ENCODE assay signal across 24 mouse cellular contexts in genomic region chr3:53353282-53353681, GRCm38 (mm10).
A peak's percentile ranks its signal among the peaks of the same experiment; 100 is the strongest.
DNase-seq lines count a peak whose midpoint lies in the region; ATAC-seq and TF ChIP-seq lines count a peak whose summit lies in the region.
"Had no signal": no experiment of that assay in that cellular context is flagged by ENCODE, and none has a peak within 500 bp of the region (broad histone marks: within the 10 kb centered on the region; RNA-seq: fewer than 3 reads in every experiment).

No protein-coding gene starts in this region.

- 56% methylated on average over 7 of the region's 7 CpGs for WGBS in kidney, postnatal 0 days
- 35% methylated on average over 7 of the region's 7 CpGs for WGBS in embryonic facial prominence, embryonic 15.5 days
- WGBS in limb, embryonic 14.5 days: 30% methylated on average over 7 of the region's 7 CpGs

- no peaks in the 10 kb centered on the region for H3K27me3 ChIP-seq in kidney, postnatal 0 days (ENCODE audit: insufficient read depth, low read length)
- peaks cover 8% of the 10 kb centered on the region; the same call in 1 of the 2 replicates for H3K27me3 ChIP-seq in embryonic facial prominence, embryonic 15.5 days
- no peaks in the 10 kb centered on the region for H3K27me3 ChIP-seq in limb, embryonic 14.5 days (ENCODE audit: control insufficient read depth, insufficient read depth, low read length)
- H3K27me3 ChIP-seq: heart, embryonic 12.5 days; intestine, embryonic 15.5 days; midbrain, embryonic 15.5 days had no signal

- H3K27ac ChIP-seq in kidney, postnatal 0 days: peak overlapping the region; percentile 43
- peak overlapping the region; percentile 70 for H3K27ac ChIP-seq in embryonic facial prominence, embryonic 15.5 days (replicated peaks)
- no peak overlapping the region for H3K27ac ChIP-seq in limb, embryonic 14.5 days (replicated peaks; ENCODE audit: low read depth, low read length)
- no peak overlapping the region for H3K27ac ChIP-seq in gastrocnemius, adult 2 months
- H3K27ac ChIP-seq: heart, adult 2 months; hindbrain, embryonic 10.5 days; intestine, embryonic 15.5 days; liver, embryonic 14.5 days; midbrain, embryonic 10.5 days; midbrain, embryonic 15.5 days had no signal

- no peak overlapping the region for H3K4me2 ChIP-seq in kidney, postnatal 0 days (ENCODE audit: low read length)
- H3K4me2 ChIP-seq in embryonic facial prominence, embryonic 15.5 days (replicated peaks): no peak overlapping the region
- no peak overlapping the region for H3K4me2 ChIP-seq in limb, embryonic 14.5 days (replicated peaks; ENCODE audit: low read depth, low read length, severe bottlenecking)
- H3K4me2 ChIP-seq: heart, embryonic 12.5 days; intestine, embryonic 15.5 days; midbrain, embryonic 15.5 days had no signal

- no peak for TF ChIP-seq POLR2A in limb, embryonic 14.5 days (IDR thresholded peaks at IDR 0.05; ENCODE audit: borderline replicate concordance, extremely low read depth, insufficient read depth, insufficient read length)

- H3K9me3 ChIP-seq in kidney, postnatal 0 days (replicated peaks; ENCODE audit: low read length): 0 out of 2 replicates have a peak, but pooled peaks cover 5% of the 10 kb centered on the region
- H3K9me3 ChIP-seq in embryonic facial prominence, embryonic 15.5 days (replicated peaks): 0 out of 2 replicates have a peak, but pooled peaks cover 4% of the 10 kb centered on the region
- H3K9me3 ChIP-seq in limb, embryonic 14.5 days (ENCODE audit: control insufficient read depth, low read length): peaks cover 6% of the 10 kb centered on the region
- H3K9me3 ChIP-seq: hindbrain, embryonic 10.5 days; intestine, embryonic 15.5 days; midbrain, embryonic 10.5 days; midbrain, embryonic 15.5 days had no signal

- no peak overlapping the region for H3K9ac ChIP-seq in kidney, postnatal 0 days (ENCODE audit: low read depth, low read length)
- H3K9ac ChIP-seq in embryonic facial prominence, embryonic 15.5 days: no peak overlapping the region
- H3K9ac ChIP-seq in limb, embryonic 14.5 days (ENCODE audit: low read depth, low read length, severe bottlenecking): no peak overlapping the region
- H3K9ac ChIP-seq: heart, embryonic 12.5 days; intestine, embryonic 15.5 days; liver, embryonic 14.5 days; midbrain, embryonic 15.5 days had no signal

- ATAC-seq in frontal cortex, adult (ENCODE audit: low TSS enrichment): peak; percentile 34; the same call in 1 of the 2 replicates
- ATAC-seq in kidney, postnatal 0 days (replicated peaks; ENCODE audit: low FRiP score, low read depth): no peak
- ATAC-seq in embryonic facial prominence, embryonic 15.5 days (ENCODE audit: insufficient number of reproducible peaks, low FRiP score, low TSS enrichment, low read depth): peak; percentile 65
- ATAC-seq in limb, embryonic 14.5 days (ENCODE audit: low FRiP score, low read depth): peak; percentile 63
- ATAC-seq: forebrain, embryonic 14.5 days; intestine, embryonic 15.5 days; midbrain, embryonic 15.5 days had no signal

- H3K36me3 ChIP-seq in kidney, postnatal 0 days (ENCODE audit: insufficient read depth, low read length): no peaks in the 10 kb centered on the region
- H3K36me3 ChIP-seq in embryonic facial prominence, embryonic 15.5 days: no peaks in the 10 kb centered on the region
- H3K36me3 ChIP-seq in limb, embryonic 14.5 days (ENCODE audit: control insufficient read depth, insufficient read depth, low read length): no peaks in the 10 kb centered on the region
- H3K36me3 ChIP-seq: G1E; heart, embryonic 12.5 days; hindbrain, embryonic 10.5 days; intestine, embryonic 15.5 days; midbrain, embryonic 10.5 days; midbrain, embryonic 15.5 days had no signal

- H3K4me1 ChIP-seq in kidney, postnatal 0 days (replicated peaks; ENCODE audit: insufficient read depth, low read length): no peaks in the 10 kb centered on the region
- H3K4me1 ChIP-seq in embryonic facial prominence, embryonic 15.5 days: peaks cover 12% of the 10 kb centered on the region
- peaks cover 8% of the 10 kb centered on the region for H3K4me1 ChIP-seq in limb, embryonic 14.5 days (ENCODE audit: control insufficient read depth, insufficient read depth, low read length)
- H3K4me1 ChIP-seq: heart, embryonic 12.5 days; hindbrain, embryonic 10.5 days; intestine, embryonic 15.5 days; midbrain, embryonic 10.5 days; midbrain, embryonic 15.5 days had no signal

- DNase-seq in frontal cortex, postnatal 25 days (ENCODE audit: low spot score in 2 of 2): no peak
- DNase-seq in kidney, postnatal 0 days (ENCODE audit: low spot score): no peak
- DNase-seq in kidney, postnatal 10 days: no peak
- DNase-seq in limb, embryonic 14.5 days (ENCODE audit: low spot score): no peak
- DNase-seq in gastrocnemius, adult 2 months: no peak
- DNase-seq: adrenal gland, postnatal 25 days; cerebellum, adult 11-12 months; cerebellum, adult 9-11 months; heart, adult 2 months; layer of hippocampus, adult 9-11 months; liver; lung, adult 2 months; thymus, postnatal 4 days had no signal

- H3K4me3 ChIP-seq in kidney, postnatal 0 days (replicated peaks; ENCODE audit: low read depth, low read length): no peak overlapping the region
- H3K4me3 ChIP-seq in embryonic facial prominence, embryonic 15.5 days (replicated peaks): no peak overlapping the region
- no peak overlapping the region for H3K4me3 ChIP-seq in limb, embryonic 14.5 days (replicated peaks; ENCODE audit: low read length)
- no peak overlapping the region for H3K4me3 ChIP-seq in gastrocnemius, adult 2 months
- H3K4me3 ChIP-seq: heart, adult 2 months; heart, embryonic 12.5 days; hindbrain, embryonic 10.5 days; intestine, embryonic 15.5 days; midbrain, embryonic 10.5 days; midbrain, embryonic 15.5 days; myocyte had no signal

- intact Hi-C loops in gastrocnemius, adult 2 months (cut with DNase I): no loop called here

- TF ChIP-seq CTCF in kidney, postnatal 0 days (IDR thresholded peaks at IDR 0.05; ENCODE audit: low read depth): no peak
- TF ChIP-seq CTCF in gastrocnemius, adult 2 months (IDR thresholded peaks at IDR 0.05): no peak

Comparison
In these comparisons a context has a peak if more than half of its experiments do, and no peak if none do; other contexts are left out.
1. H3K27ac ChIP-seq: peak in kidney, postnatal 0 days (single experiment) and embryonic facial prominence, embryonic 15.5 days (single experiment); none in limb, embryonic 14.5 days (single experiment) and gastrocnemius, adult 2 months (single experiment).